Mouse (Mus musculus): ENCODE results near the gene Lpin2.

GRCm38 (mm10) chr17:71250819-71251600 lies 68.7 kb downstream of the Lpin2 start:
- TF ChIP-seq POLR2A (IDR thresholded peaks at IDR 0.05; ENCODE audit: borderline replicate concordance, low read depth, low read length), result no peak
- TF ChIP-seq CTCF (IDR thresholded peaks at IDR 0.05; ENCODE audit: low read depth, low read length), result peak; percentile 29; the same call in 1 of the 2 replicates
